Mouse (Mus musculus): ENCODE results near the gene Stxbp6. TPM values are rescaled to one million over a fixed set of nuclear protein-coding genes. Genes with fewer than 3 reads are reported as not detected.

Gene Stxbp6
- total RNA-seq, 2 experiments from 2014 or later, result 6.0 to 10.2 TPM

DNA sequence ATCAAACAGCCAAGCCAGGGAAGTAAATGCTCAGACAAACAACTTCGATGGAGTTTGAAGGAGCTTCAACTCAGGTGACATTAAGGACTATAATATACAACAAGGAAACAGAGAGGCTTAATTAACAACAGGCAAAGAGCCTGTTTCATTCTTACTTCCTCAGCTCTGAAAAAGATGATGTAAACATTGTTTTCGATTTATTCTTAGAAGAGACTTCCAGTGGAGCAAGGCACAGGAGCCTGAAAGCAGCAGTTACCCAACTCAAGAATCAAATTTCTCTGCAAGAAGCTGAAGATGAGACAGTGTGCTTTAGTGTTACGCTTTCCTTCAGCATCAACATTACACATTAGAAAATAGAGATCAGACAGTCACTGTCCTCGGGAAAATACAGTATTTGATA lies 160.7 kb downstream of the Stxbp6 start:
- no peak for DNase-seq

DNA sequence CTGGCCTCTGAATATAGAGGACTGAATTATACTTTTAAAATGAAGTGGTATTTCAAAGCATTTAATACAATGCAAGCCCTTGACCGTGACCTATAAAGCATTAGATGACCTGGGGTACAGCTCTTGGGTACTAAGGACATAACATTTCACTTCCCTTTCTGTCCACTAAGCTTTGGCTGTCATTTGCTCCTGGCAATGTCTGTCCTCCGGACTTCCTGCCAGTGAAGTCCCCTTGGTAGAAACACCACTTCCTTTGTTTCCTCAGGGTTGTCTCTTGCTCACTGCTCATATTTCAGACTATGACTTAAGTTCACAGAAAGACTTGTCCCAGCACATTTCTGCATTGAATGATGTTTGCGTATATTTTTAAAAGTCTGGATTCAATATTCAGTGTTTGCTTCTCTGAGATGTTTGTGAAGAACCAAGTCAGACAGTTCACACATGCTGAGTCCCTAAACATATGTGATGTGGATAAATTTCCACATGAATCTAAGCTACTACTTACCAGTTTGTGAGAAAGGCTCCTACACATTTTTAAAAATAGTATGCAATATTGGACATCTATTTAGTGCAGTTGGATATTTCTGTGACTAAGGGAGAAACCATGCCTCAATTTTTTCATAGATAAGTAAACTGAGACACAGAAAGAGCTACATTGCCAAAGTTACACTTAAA lies 166.3 kb downstream of the Stxbp6 start:
- DNase-seq, result peak in 1 of 2 experiments; percentile 33

DNA sequence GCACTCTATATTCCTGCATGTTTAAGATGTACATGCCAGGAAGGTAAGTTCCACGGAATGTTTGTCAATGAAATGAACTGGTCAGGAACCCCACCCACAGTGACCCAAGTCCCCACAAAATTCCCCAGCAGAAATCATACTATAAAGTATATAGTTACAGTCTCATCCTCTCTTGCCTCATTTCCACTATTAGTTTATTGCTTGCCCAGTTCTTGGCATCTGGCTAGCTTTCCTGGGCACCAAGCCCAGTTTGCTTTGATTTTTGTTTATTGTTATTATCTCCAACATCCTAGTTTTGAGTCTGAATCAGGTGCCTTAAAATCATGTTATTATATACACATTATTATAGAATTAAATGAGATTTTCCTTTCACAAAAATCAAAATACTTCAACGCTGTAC lies 168.5 kb downstream of the Stxbp6 start:
- no peak for DNase-seq

DNA sequence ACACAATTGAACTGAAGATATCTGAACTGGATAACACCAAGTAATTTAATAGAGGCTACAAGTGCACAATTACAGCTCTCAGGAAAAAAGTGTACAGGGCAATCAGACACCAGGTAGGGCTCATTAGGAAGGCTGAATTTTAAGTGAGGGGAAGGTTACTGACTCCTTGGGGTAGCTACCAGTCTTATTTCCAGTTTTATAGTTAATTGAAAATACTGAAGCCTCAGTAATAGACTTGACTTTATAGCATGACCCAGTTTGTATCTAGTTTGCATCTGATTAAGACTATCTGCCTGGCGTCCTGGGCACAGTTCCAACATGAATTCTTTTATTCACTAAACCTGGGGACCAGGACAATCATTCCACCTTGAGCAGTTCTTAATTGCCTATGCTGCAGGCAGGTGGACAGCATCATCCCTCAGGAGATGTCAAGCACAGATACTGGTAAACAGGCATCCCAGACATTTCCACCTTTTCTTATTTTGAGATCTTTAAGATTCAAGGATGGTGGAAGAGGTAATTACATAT lies 171.2 kb downstream of the Stxbp6 start:
- DNase-seq, result no peak

DNA sequence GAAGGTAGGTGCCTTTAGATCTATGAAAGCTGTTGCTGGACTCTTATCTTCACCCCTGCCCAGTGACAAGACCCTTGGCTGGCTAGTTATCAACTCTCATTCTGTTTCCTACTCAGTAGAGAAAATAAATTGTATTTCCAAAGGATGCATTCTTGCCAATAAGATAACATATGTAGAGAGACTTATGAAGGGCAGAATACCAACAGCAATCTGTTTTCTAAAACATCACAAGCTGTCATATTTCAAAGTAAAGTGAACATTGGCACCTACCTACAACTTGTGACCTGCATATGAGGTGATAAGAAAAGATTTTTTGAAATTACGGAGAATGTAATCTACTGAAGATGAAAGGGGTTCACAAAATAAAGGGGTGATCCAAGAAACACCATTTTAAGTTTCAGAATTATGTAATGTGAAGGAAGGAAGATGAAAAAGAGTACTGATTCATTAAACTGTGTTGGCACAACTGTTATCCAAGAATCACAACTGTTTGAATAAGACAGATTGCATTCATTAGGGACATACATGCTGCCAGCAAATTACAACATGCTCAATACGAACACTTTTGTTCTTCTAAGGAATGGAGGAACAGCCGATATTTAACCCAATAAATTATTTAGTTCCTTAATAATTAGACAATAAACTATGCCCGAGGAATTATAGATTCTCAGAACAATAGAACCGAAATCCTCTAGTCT lies 175.2 kb downstream of the Stxbp6 start:
- DNase-seq, result no peak

DNA sequence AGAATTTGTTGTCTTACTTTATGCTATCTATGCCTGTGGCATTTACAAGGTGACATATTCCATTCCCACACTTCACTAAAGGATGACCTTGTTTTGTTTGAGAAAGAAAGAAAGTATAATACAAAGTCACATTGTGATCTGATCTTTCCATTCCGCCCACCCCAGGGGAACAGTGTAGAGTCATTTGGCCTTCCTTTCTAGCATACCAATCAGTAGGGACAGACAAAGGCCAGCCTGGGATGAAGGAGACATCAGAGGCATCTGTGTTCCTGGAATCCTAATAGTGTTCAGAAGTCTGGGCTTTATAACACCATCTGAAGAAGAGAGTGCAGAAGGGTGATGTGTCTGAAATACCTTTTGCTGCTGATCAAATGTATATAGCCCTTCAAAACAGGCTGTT lies 178.0 kb downstream of the Stxbp6 start:
- no peak for DNase-seq

DNA sequence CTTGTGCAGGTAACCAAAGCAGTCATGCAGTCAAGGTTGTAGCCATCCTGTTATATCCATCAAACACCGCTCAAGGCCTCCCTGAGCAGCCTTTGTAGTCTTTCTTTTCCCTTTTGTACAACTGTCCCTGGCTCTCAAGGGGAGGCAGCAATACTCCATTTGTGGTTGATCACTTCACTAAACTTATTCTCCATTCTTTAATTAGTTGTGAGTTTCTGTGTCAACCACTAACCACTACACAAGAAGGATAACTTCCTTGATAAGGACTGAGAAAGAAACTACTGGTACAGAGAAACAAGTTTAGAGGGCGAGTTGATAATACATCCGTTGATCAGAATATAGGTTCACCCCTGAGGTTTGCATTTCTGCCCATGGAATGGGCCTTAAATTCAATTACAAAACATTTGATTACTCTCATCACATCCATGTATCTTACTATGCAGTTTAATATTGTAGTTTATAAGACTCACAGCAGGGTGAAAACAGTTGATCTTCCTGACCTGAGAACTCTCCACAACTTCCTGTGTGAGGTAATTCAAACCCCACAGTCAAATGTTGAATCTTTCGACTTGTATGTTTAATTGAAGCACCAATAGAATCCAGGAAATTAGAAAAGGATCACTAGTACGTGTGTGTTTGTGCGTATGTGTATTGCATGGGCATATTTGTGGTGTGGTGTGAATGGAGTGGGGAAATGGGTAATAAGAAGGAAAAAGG lies 184.7 kb downstream of the Stxbp6 start:
- DNase-seq, result no peak

DNA sequence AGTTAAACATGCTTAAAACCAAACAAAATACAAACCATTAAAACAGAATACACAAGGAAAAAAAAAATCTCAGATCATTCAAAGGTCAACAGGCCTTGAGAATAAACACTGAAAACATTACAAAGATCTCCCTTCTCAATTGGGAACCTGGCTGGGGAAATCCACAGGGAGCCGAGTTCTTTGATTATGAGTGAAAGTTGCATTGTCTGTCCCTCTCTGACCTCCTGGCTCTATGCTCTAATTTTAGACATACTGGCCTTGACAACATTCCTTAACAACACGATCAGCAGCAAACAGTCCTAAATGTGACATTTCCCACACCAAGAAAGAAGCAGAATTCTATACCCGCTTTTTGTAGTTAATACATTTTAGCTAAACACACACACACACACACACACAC lies 187.7 kb downstream of the Stxbp6 start:
- DNase-seq, result peak; percentile 21 to 22

DNA sequence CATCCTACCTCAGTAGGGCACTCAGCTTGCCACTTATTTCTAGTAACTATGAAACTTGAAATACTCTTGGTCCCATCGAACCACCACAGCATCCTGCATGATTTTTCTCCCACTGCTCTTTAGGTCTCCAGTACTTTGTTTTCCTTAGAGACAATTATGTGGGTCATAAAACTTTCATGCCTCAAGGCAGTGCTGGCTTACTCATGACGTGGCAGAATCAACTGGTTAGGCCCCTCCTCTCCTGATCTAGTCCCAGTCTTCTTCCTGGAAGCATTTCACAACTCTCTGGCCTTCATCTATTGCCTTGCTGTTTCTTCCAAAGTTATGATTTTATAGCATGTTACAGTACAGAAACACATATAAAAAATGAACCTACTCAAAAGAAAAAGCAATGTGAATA lies 201.8 kb downstream of the Stxbp6 start:
- DNase-seq, result no peak

DNA sequence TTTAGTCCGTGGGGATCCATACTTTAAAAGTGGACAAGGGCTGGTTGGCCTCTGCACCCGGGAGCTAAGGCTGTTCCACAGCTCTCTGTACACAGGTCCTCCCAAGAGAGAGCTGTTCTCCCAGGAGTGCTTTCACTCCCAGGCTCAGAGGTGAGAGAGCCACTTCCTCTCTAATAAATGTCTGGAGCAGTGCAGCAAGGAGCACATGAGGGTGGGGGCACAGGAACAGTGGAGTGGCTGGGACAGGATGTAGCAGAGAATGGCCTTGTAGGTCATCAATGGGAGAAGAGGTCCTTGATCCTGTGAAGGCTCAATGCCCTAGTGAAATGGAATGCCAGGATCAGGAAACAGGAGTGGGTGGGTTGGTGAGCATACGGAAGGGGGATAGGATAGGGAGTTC lies 209.1 kb downstream of the Stxbp6 start:
- peak in 1 of 2 experiments; percentile 40 for DNase-seq

DNA sequence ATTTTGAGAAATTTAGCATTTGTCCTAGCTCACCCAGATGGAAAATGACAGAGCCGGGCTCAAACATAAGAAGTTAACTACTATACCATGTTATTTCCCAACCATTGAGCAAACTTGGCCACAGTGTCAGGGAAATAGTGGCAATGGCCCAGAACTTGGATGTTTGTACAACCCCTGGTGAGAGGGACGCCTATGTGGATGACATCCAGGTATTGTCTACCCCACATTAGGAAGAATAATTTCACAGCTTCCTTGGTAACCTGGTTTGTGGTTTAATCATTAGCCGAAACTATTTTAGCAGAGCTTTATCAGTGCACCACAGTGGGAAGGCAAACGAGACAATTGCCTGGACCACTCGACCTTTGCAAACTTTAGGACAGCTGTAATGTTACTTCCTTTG lies 215.1 kb downstream of the Stxbp6 start:
- peak; percentile 57 to 85 for DNase-seq

DNA sequence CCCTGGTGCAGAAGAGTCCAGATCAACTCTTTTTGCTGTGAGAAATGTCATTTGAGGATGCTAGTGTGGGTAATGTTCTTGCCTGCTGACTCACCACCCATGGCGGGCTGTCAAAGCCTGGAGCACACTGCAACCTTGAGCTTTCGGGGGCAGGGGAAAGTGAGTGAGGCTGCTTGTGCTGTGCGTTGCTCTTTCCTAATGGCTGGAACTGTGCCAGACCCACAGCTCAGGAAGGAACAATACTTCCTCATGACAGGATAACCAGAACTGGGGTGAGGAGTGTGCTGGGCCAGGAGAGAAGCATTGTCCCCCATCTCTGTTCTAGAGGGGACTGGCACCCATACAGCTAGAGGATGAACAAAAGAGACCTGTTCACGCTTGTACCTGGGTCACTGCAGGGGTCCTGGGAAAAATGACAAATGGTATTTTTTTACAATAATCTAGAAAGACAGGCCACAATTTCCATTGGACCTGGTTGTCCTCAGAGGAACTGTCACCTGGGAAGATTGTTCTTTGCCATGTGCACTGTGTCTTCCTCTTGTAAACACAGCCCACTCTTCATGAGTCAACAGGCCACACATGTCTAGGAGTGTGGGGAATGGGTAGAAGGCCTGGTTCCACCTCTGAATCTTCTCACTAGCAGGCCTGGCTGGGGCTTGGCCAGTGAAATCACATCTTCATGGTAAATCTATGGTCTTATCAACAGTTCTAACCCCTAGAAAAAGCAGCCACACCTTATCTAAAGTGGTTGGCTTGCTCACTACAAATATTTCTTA lies 216.2 kb downstream of the Stxbp6 start:
- DNase-seq, result peak; percentile 75 to 85

DNA sequence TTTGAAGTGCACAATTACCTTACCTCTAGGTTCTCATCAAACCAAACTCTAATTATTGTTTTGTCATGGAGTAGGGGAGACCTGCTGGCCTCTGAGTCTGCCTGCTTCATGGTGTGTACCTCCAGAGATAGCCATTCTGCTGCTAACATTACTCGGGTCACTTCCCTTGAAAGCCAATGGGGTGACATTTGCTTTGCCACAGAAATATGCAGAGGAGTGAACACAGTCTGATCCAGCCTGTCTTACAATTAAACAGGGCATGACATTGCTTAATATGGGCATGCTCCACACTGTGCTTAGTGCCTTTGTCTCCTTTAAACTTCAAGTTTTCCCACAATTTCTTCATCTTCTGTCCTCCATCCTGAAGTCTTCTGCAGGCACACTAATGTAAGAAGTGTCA lies 222.5 kb downstream of the Stxbp6 start:
- no peak for DNase-seq

DNA sequence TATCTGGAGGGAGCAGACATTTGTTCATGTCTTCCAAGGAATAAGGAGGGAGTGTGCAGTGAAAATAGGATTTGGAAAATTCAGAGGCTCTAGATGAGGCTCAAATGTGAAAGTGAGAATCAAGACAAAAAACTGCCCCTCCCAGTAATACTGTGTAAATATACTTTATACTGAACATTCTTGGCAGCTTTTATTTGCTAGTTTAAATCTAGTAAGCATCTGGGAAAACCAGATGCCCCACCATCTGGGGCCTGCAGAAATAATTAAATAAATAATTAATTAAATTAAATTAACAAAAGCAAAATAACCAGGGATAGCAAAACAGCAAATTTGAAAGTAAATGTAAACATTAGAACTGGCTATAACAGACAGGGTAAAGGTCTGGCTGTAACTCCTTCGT lies 224.0 kb downstream of the Stxbp6 start:
- no peak for DNase-seq

DNA sequence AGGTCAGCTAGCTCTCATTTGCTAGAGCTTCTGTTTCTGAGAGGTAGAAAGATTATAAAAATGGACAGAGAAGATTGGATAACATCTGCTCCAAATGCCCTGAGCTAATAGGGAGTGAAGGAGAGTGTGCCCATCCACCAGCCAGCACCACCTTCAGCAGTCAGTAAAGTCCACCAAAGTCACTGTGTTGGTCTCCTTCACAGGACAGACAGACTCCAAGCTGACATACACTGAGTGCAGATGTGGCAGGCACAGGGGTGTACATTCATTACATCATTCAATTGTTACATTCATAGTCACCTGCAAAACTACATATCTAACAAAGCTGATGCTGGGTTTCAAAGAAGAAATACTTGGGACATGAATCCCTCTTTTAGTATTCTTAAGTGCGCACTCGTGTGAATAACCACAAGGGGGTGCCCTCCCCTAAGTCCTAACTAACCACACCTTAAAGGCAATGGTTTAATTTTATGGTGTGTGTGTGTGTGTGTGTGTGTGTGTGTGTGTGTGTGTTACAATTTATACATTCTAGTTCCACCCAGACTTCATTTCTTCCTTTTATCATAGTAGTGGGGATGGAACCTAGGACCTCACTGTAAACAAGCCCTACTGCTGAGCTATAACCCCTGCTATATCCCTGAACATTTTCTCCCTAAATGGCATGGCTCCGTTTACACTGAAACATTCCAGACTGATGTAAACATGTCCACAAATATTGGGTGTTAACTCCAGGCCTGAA lies 225.9 kb downstream of the Stxbp6 start:
- DNase-seq, result peak; percentile 27 to 78

DNA sequence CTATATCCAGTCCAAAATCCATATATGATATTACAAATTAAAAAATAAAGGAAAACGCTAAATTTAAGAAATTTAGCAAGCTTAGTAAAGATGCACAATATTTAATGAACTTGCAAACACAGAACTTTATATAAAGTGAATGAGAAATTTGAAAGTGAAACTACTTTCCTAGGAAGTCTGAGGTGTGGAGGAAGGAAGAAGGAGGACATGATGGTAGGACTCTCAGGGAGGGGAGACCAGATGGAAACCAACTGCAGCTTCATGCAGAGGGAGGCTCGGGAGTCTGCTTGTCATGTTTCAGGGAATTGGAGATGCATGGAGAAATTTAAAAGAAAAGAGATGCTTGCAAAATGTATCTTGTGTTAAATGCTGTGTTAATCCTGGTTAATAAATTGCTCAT lies 233.9 kb downstream of the Stxbp6 start:
- DNase-seq, result no peak

DNA sequence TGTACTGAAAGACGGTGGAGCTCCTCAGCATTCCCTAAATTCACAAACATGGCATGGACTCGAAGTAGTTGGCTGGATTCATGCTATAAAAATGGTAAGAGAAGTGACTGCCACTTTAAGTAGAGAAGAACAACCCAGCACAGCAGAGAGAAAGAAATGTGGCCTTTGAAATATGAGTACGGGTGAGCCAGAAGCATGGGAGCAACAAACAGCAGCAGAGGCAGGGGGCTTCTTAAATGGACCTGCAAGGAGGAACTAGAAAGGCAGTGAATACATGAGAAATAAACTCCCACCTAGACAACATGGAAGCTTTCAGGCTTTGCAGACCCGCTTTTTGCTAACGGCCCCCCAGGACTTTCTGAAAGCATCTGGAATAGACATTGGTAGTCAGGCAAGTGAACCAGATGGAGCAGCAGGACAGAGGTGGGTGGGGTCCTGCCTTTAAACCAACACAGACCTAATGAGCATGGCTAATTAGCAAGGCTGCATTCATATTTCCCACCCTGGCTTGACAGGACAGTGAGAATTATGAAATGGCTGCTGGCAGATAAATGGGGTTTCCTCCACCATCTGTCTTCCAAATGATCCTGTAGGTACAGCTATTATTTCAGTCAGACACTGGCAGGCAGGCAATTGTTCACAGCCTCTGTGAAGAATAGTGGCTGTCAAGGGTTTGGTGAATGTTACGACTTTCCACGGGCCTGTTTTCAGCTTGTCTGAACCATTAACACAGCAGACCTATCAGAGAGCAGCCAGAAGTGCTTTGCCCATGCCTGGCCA lies 234.7 kb downstream of the Stxbp6 start:
- no peak for DNase-seq

DNA sequence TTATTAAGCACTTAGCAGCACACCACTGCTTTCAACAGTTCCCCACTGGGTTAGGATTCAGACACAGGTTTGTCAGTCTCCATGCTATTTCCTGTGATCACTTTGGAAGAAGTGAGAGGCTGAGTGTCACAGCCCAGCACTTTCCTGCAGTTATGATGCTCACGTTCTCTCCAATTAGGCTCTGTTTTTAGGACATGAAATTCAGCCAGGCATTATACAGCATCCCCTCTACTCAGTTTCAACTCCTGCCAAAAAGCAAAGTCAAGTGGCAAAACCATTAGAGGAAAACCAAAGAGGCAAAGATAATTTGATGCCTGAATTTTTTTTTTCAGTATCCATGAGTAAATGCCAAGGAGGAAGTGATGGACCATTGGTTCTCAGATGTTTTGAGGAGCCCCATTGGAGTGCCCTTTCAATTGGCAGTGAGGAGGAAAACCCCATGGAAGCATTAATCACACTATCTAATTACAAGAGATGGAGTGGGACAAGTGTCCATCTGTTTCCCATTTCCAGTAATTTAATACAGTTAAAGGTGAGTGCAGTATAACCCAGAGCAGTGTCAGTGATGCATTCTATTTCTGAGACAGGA lies 238.5 kb downstream of the Stxbp6 start:
- DNase-seq, result no peak

DNA sequence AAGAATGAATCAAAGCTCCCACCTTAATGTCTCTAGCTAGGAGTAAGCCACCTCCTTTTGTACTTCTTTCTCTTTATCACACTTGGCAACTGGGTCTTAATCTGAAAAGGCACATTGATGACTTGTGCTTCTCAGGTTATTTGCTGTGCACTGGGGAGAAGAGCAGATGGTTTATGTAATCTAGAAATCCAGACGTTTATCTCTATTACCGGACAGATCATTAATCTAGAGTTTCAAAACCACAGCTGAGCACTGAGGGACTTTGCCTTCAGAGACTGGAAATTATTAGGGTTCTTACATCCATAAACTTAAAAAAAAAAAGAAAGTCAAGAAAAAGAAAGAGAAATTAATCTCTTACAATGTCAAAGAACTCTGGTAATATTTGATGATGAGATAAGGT lies 262.6 kb downstream of the Stxbp6 start:
- DNase-seq, result no peak

DNA sequence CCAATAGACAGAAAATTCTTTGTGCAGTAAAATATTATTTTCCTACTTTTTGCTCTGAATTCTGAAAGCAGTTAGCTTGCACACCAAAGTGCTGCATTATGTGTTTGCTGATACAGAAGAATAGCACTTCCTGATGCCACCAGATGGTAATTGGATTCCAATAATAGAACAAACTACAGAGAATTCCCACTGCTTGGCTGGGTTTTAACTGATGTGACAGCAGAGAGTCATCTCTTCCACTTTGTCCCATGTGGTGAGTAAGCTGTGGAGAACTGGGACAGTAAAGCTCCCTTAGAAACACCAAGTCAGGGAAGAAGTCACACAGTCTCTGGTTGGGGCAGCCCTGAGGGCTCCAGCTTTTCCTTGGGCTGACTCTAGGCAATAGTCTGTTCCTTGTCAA lies 270.3 kb downstream of the Stxbp6 start:
- no peak for DNase-seq
